Mouse (Mus musculus) embryonic stem cell, embryonic (primary cell): ENCODE data around the gene Stra8.

ENCODE experiments used
- CTCF ChIA-PET, 4 experiments: fragments of 300-600 bp in 2 of 4; fragments of 350-600 bp in 2 of 4; sonication (Branson Sonifier 250); formaldehyde crosslinking; loops; one replicate each; lab custom pipeline; 2022; ENCODE audit warnings: inconsistent platforms in 2 of 4; lab: Charles Lee
- POLR2A ChIA-PET, 4 experiments: fragments of 300-600 bp in 2 of 4; fragments of 350-600 bp in 2 of 4; sonication (Branson Sonifier 250); formaldehyde crosslinking; loops; one replicate each; lab custom pipeline; 2022; ENCODE audit warnings: antibody characterized with exemption in 4 of 4, inconsistent platforms in 1 of 4; lab: Charles Lee

The Stra8 gene

GRCm38 (mm10) chr6:34919956-34920355 is at the start of gene Stra8:
Gene Stra8, plus strand, starts transcription at chr6:34920163.
- POLR2A ChIA-PET, result interaction anchor here in 3 of 4 experiments (0.6 to 2.3 kb wide), 10 partner anchors 9 to 140 kb away, joined by 3 to 12 read pairs (median 5); partner anchors contain the start of genes Wdr91 (in 3 of the 3), Agbl3 (in 1 of the 3) and Cyren (in 1 of the 3)
- CTCF ChIA-PET, result interaction anchor here in 2 of 4 experiments (0.5 to 1.3 kb wide), 4 partner anchors 9 to 40 kb away, joined by 3 to 9 read pairs (median 4); partner anchors contain the start of gene Wdr91 (in 2 of the 2)

GRCm38 (mm10) chr6:34870724-34871123 is 49.2 kb upstream of the Stra8 start:
- CTCF ChIA-PET, result interaction anchor here in 1 of 4 experiments (1.9 kb wide), 1 partner anchor 9 kb away, joined by 5 read pairs; no protein-coding TSS in a partner anchor
- POLR2A ChIA-PET, result interaction anchor here in 1 of 4 experiments (0.8 kb wide), 1 partner anchor 15 kb away, joined by 3 read pairs; no protein-coding TSS in a partner anchor

GRCm38 (mm10) chr6:34871929-34872328 is 48.0 kb upstream of the Stra8 start:
- POLR2A ChIA-PET, result interaction anchor here in 3 of 4 experiments (0.7 to 1.0 kb wide), 4 partner anchors 9 to 672 kb away, joined by 3 to 4 read pairs (median 3); partner anchors contain the start of gene Tmem140 (in 1 of the 3)
- CTCF ChIA-PET, result interaction anchor here in 1 of 4 experiments (0.5 kb wide), 1 partner anchor 535 kb away, joined by 4 read pairs; no protein-coding TSS in a partner anchor

GRCm38 (mm10) chr6:34872871-34873270 is 47.1 kb upstream of the Stra8 start:
- POLR2A ChIA-PET, result interaction anchor here in 2 of 4 experiments (0.7 to 1.0 kb wide), 2 partner anchors 10 to 47 kb away, joined by 3 to 4 read pairs; partner anchors contain the start of gene Tmem140 (in 1 of the 2)
- CTCF ChIA-PET, result no interaction called here

- POLR2A ChIA-PET, result interaction anchor here in 1 of 4 experiments (3.0 kb wide), 1 partner anchor 11 kb away, joined by 11 read pairs; the partner anchor contains the start of gene Tmem140
- CTCF ChIA-PET, result interaction anchor here in 1 of 4 experiments (0.6 to 0.7 kb wide), 2 partner anchors 13 to 48 kb away, joined by 4 to 7 read pairs; no protein-coding TSS in a partner anchor
Measured at GRCm38 (mm10) chr6:34874101-34874921, 45.7 kb upstream of the Stra8 start.

- CTCF ChIA-PET, result interaction anchor here in 1 of 4 experiments (0.6 to 1.4 kb wide), 2 partner anchors 52 to 327 kb away, joined by 4 read pairs; no protein-coding TSS in a partner anchor
Measured at GRCm38 (mm10) chr6:34875268-34875761, 44.6 kb upstream of the Stra8 start.

GRCm38 (mm10) chr6:34875966-34876834 is 43.8 kb upstream of the Stra8 start:
- CTCF ChIA-PET, result interaction anchor here in 2 of 4 experiments (0.6 to 1.4 kb wide), 5 partner anchors 9 to 328 kb away, joined by 3 to 6 read pairs (median 4); no protein-coding TSS in a partner anchor
- POLR2A ChIA-PET, result interaction anchor here in 2 of 4 experiments (0.8 to 3.0 kb wide), 9 partner anchors 9 to 301 kb away, joined by 3 to 11 read pairs (median 3); partner anchors contain the start of genes Tmem140 (in 2 of the 2) and Nup205 (in 1 of the 2)

More at GRCm38 (mm10) chr6:34875268-34875761, 44.6 kb upstream of the Stra8 start:
- POLR2A ChIA-PET, result interaction anchor here in 2 of 4 experiments (1.0 to 3.0 kb wide), 3 partner anchors 9 to 14 kb away, joined by 3 to 11 read pairs (median 5); partner anchors contain the start of gene Tmem140 (in 1 of the 2)

GRCm38 (mm10) chr6:34876835-34877156 is 43.2 kb upstream of the Stra8 start:
- CTCF ChIA-PET, result interaction anchor here in 2 of 4 experiments (0.9 to 1.4 kb wide), 4 partner anchors 9 to 50 kb away, joined by 3 to 6 read pairs (median 4); no protein-coding TSS in a partner anchor
- POLR2A ChIA-PET, result interaction anchor here in 2 of 4 experiments (0.8 to 4.3 kb wide), 10 partner anchors 9 to 300 kb away, joined by 3 to 29 read pairs (median 4); partner anchors contain the start of genes Tmem140 (in 2 of the 2) and Nup205 (in 1 of the 2)

- CTCF ChIA-PET, result interaction anchor here (0.7 to 3.9 kb wide), 17 partner anchors 9 to 531 kb away, joined by 3 to 17 read pairs (median 4); partner anchors contain the start of genes Agbl3 (in 1 of the 4) and Bpgm (in 1 of the 4)
- POLR2A ChIA-PET, result interaction anchor here in 3 of 4 experiments (0.5 to 4.3 kb wide), 31 partner anchors 9 to 559 kb away, joined by 3 to 29 read pairs (median 4); partner anchors contain the start of genes Agbl3 (in 3 of the 3), Bpgm (in 1 of the 3), Stra8 (in 1 of the 3) and Tmem140 (in 1 of the 3)
Measured at GRCm38 (mm10) chr6:34877509-34878321, 42.2 kb upstream of the Stra8 start, which contains the start of gene Cyren. Gene Cyren, minus strand, starts transcription at chr6:34878060.

- CTCF ChIA-PET, result interaction anchor here (0.5 to 3.9 kb wide), 16 partner anchors 9 to 769 kb away, joined by 3 to 17 read pairs (median 4); partner anchors contain the start of genes Stra8 (in 1 of the 4) and Wdr91 (in 1 of the 4)
- POLR2A ChIA-PET, result interaction anchor here in 3 of 4 experiments (0.8 to 4.3 kb wide), 17 partner anchors 7 to 48 kb away, joined by 3 to 29 read pairs (median 4); partner anchors contain the start of genes Wdr91 (in 2 of the 3), Stra8 (in 1 of the 3) and Tmem140 (in 1 of the 3)
Measured at GRCm38 (mm10) chr6:34879101-34879740, 40.7 kb upstream of the Stra8 start.

GRCm38 (mm10) chr6:34879911-34880475 is 40.0 kb upstream of the Stra8 start:
- ChIA-PET CTCF (interaction anchor here (0.6 to 3.9 kb wide), 13 partner anchors 9 to 586 kb away, joined by 3 to 17 read pairs (median 4); partner anchors contain the start of genes Stra8 (in 1 of the 4) and Wdr91 (in 1 of the 4)), POLR2A (interaction anchor here in 2 of 4 experiments (0.9 to 4.3 kb wide), 7 partner anchors 9 to 34 kb away, joined by 3 to 29 read pairs (median 3); partner anchors contain the start of gene Wdr91 (in 1 of the 2))

- CTCF ChIA-PET, result no interaction called here
- POLR2A ChIA-PET, result interaction anchor here in 1 of 4 experiments (1.5 kb wide), 1 partner anchor 26 kb away, joined by 4 read pairs; the partner anchor contains the start of gene Wdr91
Measured at GRCm38 (mm10) chr6:34884724-34885123, 35.2 kb upstream of the Stra8 start.

- ChIA-PET CTCF (interaction anchor here in 3 of 4 experiments (0.5 to 1.2 kb wide), 4 partner anchors 9 to 541 kb away, joined by 3 to 7 read pairs (median 3); partner anchors contain the start of gene Cyren (in 1 of the 3)), POLR2A (interaction anchor here in 3 of 4 experiments (1.0 to 2.1 kb wide), 14 partner anchors 9 to 106 kb away, joined by 3 to 6 read pairs (median 4); partner anchors contain the start of genes Cyren (in 3 of the 3), Tmem140 (in 1 of the 3) and Wdr91 (in 1 of the 3))
Measured at GRCm38 (mm10) chr6:34887131-34887850, 32.7 kb upstream of the Stra8 start.
